26 mouse cellular contexts compared by ENCODE assay signal in the genomic region with DNA sequence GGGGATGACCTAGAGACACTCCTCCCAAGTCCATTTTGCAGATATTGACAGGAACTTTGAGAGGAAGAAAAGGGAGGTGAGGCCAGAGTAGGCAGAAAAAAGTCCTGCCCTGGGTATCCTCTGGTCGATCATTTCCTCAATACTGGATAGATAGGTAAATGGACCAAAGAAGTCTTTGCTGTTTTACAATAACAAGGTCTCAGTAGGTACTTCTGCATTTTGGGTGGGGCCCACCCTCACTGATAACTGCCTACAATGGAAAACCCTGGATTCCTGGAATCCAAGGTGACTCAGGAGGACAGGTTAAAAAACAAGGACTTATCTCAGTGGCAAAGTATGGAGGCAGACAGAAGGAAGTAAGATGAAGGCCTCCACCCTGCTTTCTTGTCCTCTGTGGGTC.
DNase-seq lines count a peak whose midpoint lies in the region; TF ChIP-seq lines count a peak whose summit lies in the region.
"Had no signal": no experiment of that assay in that cellular context is flagged by ENCODE, and none has a peak within 500 bp of the region (broad histone marks: within the 10 kb centered on the region; RNA-seq: fewer than 3 reads in every experiment).

No protein-coding gene starts in this region.

- H3K9ac ChIP-seq in ES-E14 (ENCODE audit: insufficient read depth, low read depth, low read length, poor library complexity, severe bottlenecking): no peak overlapping the region
- H3K9ac ChIP-seq: embryonic facial prominence, embryonic 13.5 days; embryonic facial prominence, embryonic 15.5 days; forebrain, embryonic 13.5 days; forebrain, embryonic 15.5 days; forebrain, postnatal 0 days had no signal

- peak; percentile 39 for DNase-seq in heart, adult 11 months
- DNase-seq in heart, adult 9 months (ENCODE audit: low spot score in 2 of 2): no peak
- DNase-seq in ES-E14 (ENCODE audit: low read depth, low spot score) (peak; percentile 50), ZHBTc4 (ENCODE audit: low read depth, low spot score) (peak; percentile 81)
- no peak for DNase-seq in left cerebral cortex, postnatal 14 days (ENCODE audit: low spot score in 2 of 2)
- no peak for DNase-seq in lung, postnatal 14 days
- no peak for DNase-seq in midbrain, embryonic 10.5 days (ENCODE audit: low spot score)
- DNase-seq: adrenal gland, adult 2 months; adrenal gland, postnatal 10 days; adrenal gland, postnatal 25 days; B cell, adult 2 months; cerebellum, adult 11 months; cerebellum, adult 18-20 months; cerebellum, adult 8-10 months; cerebellum, adult 9-11 months; cerebellum, postnatal 14 days; cerebellum, postnatal 36 days; embryo, embryonic 11 days; forebrain, postnatal 0 days had no signal

- H3K4me3 ChIP-seq in ES-E14 (ENCODE audit: insufficient read depth in 1 of 2, low read depth in 1 of 2, low read length in 2 of 2, poor library complexity in 1 of 2, severe bottlenecking in 1 of 2): no peak overlapping the region
- H3K4me3 ChIP-seq in midbrain, embryonic 10.5 days: no peak overlapping the region
- H3K4me3 ChIP-seq: embryonic facial prominence, embryonic 13.5 days; embryonic facial prominence, embryonic 15.5 days; erythroblast, embryonic 14.5 days; forebrain, embryonic 10.5 days; forebrain, embryonic 13.5 days; forebrain, embryonic 15.5 days had no signal

- H3K9me3 ChIP-seq in ES-E14 (ENCODE audit: control insufficient read depth, insufficient read depth, low read depth, low read length): no peaks in the 10 kb centered on the region
- H3K9me3 ChIP-seq in midbrain, embryonic 10.5 days (replicated peaks): no peaks in the 10 kb centered on the region
- H3K9me3 ChIP-seq: embryonic facial prominence, embryonic 13.5 days; embryonic facial prominence, embryonic 15.5 days; forebrain, embryonic 10.5 days; forebrain, embryonic 13.5 days; forebrain, embryonic 15.5 days had no signal

- H3K4me1 ChIP-seq in ES-E14 (ENCODE audit: control insufficient read depth in 2 of 2, insufficient read depth in 2 of 2, low read length in 2 of 2, poor library complexity in 1 of 2): peaks cover 25 to 52% of the 10 kb centered on the region in 2 experiments
- H3K4me1 ChIP-seq in midbrain, embryonic 10.5 days: peaks cover 19% of the 10 kb centered on the region

- intact Hi-C loops in left cerebral cortex, postnatal 14 days (cut with DNase I): no loop called here

- peak overlapping the region; percentile 93; the same call in 1 of the 2 replicates for H3K27ac ChIP-seq in ES-E14 (ENCODE audit: insufficient read depth, low read depth, low read length, poor library complexity, severe bottlenecking)
- no peak overlapping the region for H3K27ac ChIP-seq in midbrain, embryonic 10.5 days (replicated peaks)
- H3K27ac ChIP-seq: embryonic facial prominence, embryonic 13.5 days; embryonic facial prominence, embryonic 15.5 days; forebrain, embryonic 10.5 days; forebrain, embryonic 13.5 days; forebrain, embryonic 15.5 days had no signal

- no peaks in the 10 kb centered on the region for H3K36me3 ChIP-seq in ES-E14 (ENCODE audit: control insufficient read depth, insufficient read depth, low read length, poor library complexity, severe bottlenecking)
- H3K36me3 ChIP-seq in midbrain, embryonic 10.5 days: no peaks in the 10 kb centered on the region
- H3K36me3 ChIP-seq: embryonic facial prominence, embryonic 13.5 days; embryonic facial prominence, embryonic 15.5 days; forebrain, embryonic 10.5 days; forebrain, embryonic 15.5 days had no signal

- 89% methylated on average over 1 of the region's 1 CpGs for WGBS in midbrain, embryonic 10.5 days

- H3K27me3 ChIP-seq in midbrain, embryonic 10.5 days (ENCODE audit: low read depth, poor library complexity, severe bottlenecking): peaks cover 9% of the 10 kb centered on the region
- H3K27me3 ChIP-seq: CH12.LX; embryonic facial prominence, embryonic 13.5 days; embryonic facial prominence, embryonic 15.5 days; forebrain, embryonic 13.5 days; forebrain, embryonic 15.5 days had no signal

- in situ Hi-C loops in ES-E14 (cut with MboI; ENCODE audit: low sequenced_read_pairs in 2 of 2, unreplicated experiment in 2 of 2): no loop called here

TF ChIP-seq in ES-E14, 5 proteins besides CTCF, POLR2A, EP300 and RAD21:
- TF ChIP-seq CHD2 (IDR thresholded peaks at IDR 0.05; ENCODE audit: low read depth, low read length) (peak; percentile 72; the same call in 1 of the 2 replicates), HCFC1 (IDR thresholded peaks at IDR 0.05; ENCODE audit: borderline replicate concordance, insufficient read depth, low read length) (no peak), ZC3H11A (IDR thresholded peaks at IDR 0.05; ENCODE audit: borderline replicate concordance, low read depth, low read length) (no peak), ZNF384 (IDR thresholded peaks at IDR 0.05; ENCODE audit: low read depth, low read length) (0 out of 2 replicates have a peak, but pooled peaks have one; percentile 9)

Comparison
In these comparisons a context has a peak if more than half of its experiments do, and no peak if none do; other contexts are left out.
1. DNase-seq: peak in heart, adult 11 months (single experiment), ES-E14 (single experiment) and ZHBTc4 (single experiment); none in heart, adult 9 months (0 of 2), left cerebral cortex, postnatal 14 days (0 of 2), lung, postnatal 14 days (single experiment) and midbrain, embryonic 10.5 days (single experiment).